Mouse (Mus musculus): ENCODE data around the gene Stag3. TPM values are rescaled to one million over a fixed set of nuclear protein-coding genes. Genes with fewer than 3 reads are reported as not detected.
A peak's percentile ranks its signal among the peaks of the same experiment; 100 is the strongest.

Stag3 gene
- polyA plus RNA-seq, 1 experiment, result 0.05 TPM

DNA sequence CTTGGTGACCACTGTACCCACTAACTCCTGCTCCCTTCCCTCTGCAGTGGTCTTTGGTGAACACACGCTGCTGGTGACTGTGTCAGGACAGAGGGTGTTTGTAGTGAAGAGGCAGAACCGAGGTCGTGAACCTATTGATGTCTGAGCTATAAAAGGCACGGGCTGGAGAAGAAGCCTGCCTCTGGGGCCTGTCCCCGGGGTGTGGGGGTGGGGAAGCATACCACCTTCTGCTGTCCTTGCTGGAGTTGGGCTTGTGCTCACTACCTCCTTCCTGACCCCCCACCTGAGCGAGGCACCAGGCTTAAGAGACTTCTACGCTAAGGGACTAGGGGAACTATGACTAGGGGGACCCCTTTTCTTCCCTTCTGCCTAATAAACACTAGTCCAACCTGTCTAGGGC is 21.0 kb upstream of the Stag3 start:
- H3K4me3 ChIP-seq (ENCODE audit: insufficient read depth, poor library complexity, severe bottlenecking), result no peak overlapping the region
- H3K27me3 ChIP-seq (ENCODE audit: control insufficient read depth, insufficient read depth, insufficient read length), result no peaks in the 10 kb centered on the region
- TF ChIP-seq USF1 (IDR thresholded peaks at IDR 0.05; ENCODE audit: low read depth), result no peak
- TF ChIP-seq CEBPB (IDR thresholded peaks at IDR 0.05; ENCODE audit: low read depth), result no peak
- no peak for TF ChIP-seq FOSL1 (IDR thresholded peaks at IDR 0.05; ENCODE audit: insufficient read depth, low read length, poor library complexity, severe bottlenecking)
- TF ChIP-seq MYOG (IDR thresholded peaks at IDR 0.05; ENCODE audit: control insufficient read depth, extremely low read depth, insufficient read length), result no peak
- no peak for TF ChIP-seq MYOD1 (IDR thresholded peaks at IDR 0.05; ENCODE audit: control insufficient read depth, insufficient read length, low read depth)
- no peak for TF ChIP-seq MAX (IDR thresholded peaks at IDR 0.05)
- TF ChIP-seq CTCF (IDR thresholded peaks at IDR 0.05; ENCODE audit: control insufficient read depth, insufficient read depth, insufficient read length), result no peak
- H3K79me3 ChIP-seq (ENCODE audit: low read depth), result no peaks in the 10 kb centered on the region
- H3K36me3 ChIP-seq (ENCODE audit: control insufficient read depth, insufficient read depth), result peaks cover 3% of the 10 kb centered on the region
- H3ac ChIP-seq (ENCODE audit: control insufficient read depth, insufficient read length, low read depth), result no peak overlapping the region
- H3K79me2 ChIP-seq (ENCODE audit: control insufficient read depth, insufficient read depth), result peaks cover 16% of the 10 kb centered on the region

DNA sequence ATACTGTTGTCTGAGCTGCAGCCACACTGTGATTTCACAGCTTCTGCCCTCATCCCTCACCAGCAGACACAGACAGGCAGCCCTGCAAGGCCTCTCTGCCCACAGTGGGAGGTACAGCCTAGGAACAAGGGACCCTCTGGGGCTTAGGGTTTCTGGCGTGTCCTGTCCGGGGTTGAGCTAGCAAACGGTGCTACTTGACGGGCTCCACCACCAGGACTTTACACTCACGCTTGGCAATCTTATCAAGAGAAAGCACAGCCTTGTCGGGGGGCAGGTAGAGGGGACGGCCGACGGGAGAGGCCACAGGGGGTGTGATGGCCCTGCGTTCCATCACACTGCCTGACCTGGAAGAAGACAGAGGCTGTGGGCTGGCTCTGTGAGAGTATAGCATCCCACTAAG is 20.0 kb upstream of the Stag3 start:
- H3K36me3 ChIP-seq (ENCODE audit: control insufficient read depth, insufficient read depth), result peaks cover 3% of the 10 kb centered on the region
- TF ChIP-seq MYOD1 (IDR thresholded peaks at IDR 0.05; ENCODE audit: control insufficient read depth, insufficient read length, low read depth), result no peak
- no peak for TF ChIP-seq CEBPB (IDR thresholded peaks at IDR 0.05; ENCODE audit: low read depth)
- no peak for TF ChIP-seq MAX (IDR thresholded peaks at IDR 0.05)
- TF ChIP-seq MYOG (IDR thresholded peaks at IDR 0.05; ENCODE audit: control insufficient read depth, extremely low read depth, insufficient read length), result no peak
- no peak for TF ChIP-seq CTCF (IDR thresholded peaks at IDR 0.05; ENCODE audit: control insufficient read depth, insufficient read depth, insufficient read length)
- TF ChIP-seq FOSL1 (IDR thresholded peaks at IDR 0.05; ENCODE audit: insufficient read depth, low read length, poor library complexity, severe bottlenecking), result no peak
- no peak for TF ChIP-seq USF1 (IDR thresholded peaks at IDR 0.05; ENCODE audit: low read depth)
- peaks cover 24% of the 10 kb centered on the region for H3K79me2 ChIP-seq (ENCODE audit: control insufficient read depth, insufficient read depth)
- no peaks in the 10 kb centered on the region for H3K27me3 ChIP-seq (ENCODE audit: control insufficient read depth, insufficient read depth, insufficient read length)
- H3ac ChIP-seq (ENCODE audit: control insufficient read depth, insufficient read length, low read depth), result no peak overlapping the region
- H3K79me3 ChIP-seq (ENCODE audit: low read depth), result no peaks in the 10 kb centered on the region
- H3K4me3 ChIP-seq (ENCODE audit: insufficient read depth, poor library complexity, severe bottlenecking), result no peak overlapping the region

DNA sequence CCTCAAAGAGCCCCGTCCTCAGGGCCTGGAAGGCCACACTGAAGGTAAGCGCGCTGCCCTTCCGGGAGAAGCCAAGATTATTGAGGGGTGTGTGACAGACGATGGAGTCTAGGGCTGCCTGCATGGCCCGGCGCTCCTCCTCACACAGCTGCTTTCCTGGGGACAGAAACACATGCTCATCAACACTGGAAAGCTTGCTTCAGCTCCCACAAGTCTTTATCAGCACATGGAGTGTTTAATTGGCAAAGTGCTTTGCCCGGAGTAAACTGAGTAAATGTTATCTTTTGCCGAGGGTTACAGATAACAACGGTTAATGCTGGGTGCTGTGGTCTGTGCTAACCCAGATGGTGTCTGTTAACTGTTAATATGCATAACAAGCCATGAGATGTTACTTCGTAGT is 19.2 kb upstream of the Stag3 start:
- Histone ChIP-seq H3K4me3 (ENCODE audit: insufficient read depth, poor library complexity, severe bottlenecking) (no peak overlapping the region), H3K27me3 (ENCODE audit: control insufficient read depth, insufficient read depth, insufficient read length) (no peaks in the 10 kb centered on the region), H3K79me2 (ENCODE audit: control insufficient read depth, insufficient read depth) (peaks cover 24% of the 10 kb centered on the region), H3K36me3 (ENCODE audit: control insufficient read depth, insufficient read depth) (peaks cover 3% of the 10 kb centered on the region), H3ac (ENCODE audit: control insufficient read depth, insufficient read length, low read depth) (no peak overlapping the region), H3K79me3 (ENCODE audit: low read depth) (no peaks in the 10 kb centered on the region)
- TF ChIP-seq MYOD1 (IDR thresholded peaks at IDR 0.05; ENCODE audit: control insufficient read depth, insufficient read length, low read depth), result no peak
- TF ChIP-seq CEBPB (IDR thresholded peaks at IDR 0.05; ENCODE audit: low read depth), result no peak
- TF ChIP-seq MYOG (IDR thresholded peaks at IDR 0.05; ENCODE audit: control insufficient read depth, extremely low read depth, insufficient read length), result no peak
- TF ChIP-seq FOSL1 (IDR thresholded peaks at IDR 0.05; ENCODE audit: insufficient read depth, low read length, poor library complexity, severe bottlenecking), result no peak
- no peak for TF ChIP-seq USF1 (IDR thresholded peaks at IDR 0.05; ENCODE audit: low read depth)

DNA sequence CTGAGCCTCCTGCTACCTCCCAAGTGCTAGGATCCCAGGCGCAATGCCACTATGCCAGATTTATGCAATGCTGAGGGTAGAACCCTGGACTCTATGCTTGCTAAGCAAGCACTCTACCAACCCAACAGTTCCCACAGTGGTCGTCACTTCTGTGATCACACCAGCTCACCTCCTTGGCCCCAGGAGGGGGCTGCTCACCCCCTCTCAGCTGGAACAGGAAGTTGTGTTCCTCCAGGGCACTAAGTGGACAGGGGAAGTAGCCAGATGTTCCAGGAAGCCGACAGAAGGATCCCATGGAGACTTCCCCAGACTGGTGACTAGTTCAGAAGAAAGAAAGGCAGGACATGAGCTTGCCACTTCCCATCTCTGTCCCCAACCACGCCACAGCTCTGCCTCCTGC is 18.0 kb upstream of the Stag3 start:
- Histone ChIP-seq H3K4me3 (ENCODE audit: insufficient read depth, poor library complexity, severe bottlenecking) (no peak overlapping the region), H3K79me3 (ENCODE audit: low read depth) (no peaks in the 10 kb centered on the region), H3K36me3 (ENCODE audit: control insufficient read depth, insufficient read depth) (peaks cover 3% of the 10 kb centered on the region), H3ac (ENCODE audit: control insufficient read depth, insufficient read length, low read depth) (no peak overlapping the region), H3K79me2 (ENCODE audit: control insufficient read depth, insufficient read depth) (peaks cover 24% of the 10 kb centered on the region), H3K27me3 (ENCODE audit: control insufficient read depth, insufficient read depth, insufficient read length) (no peaks in the 10 kb centered on the region)
- TF ChIP-seq FOSL1 (IDR thresholded peaks at IDR 0.05; ENCODE audit: insufficient read depth, low read length, poor library complexity, severe bottlenecking), result no peak
- TF ChIP-seq MYOD1 (IDR thresholded peaks at IDR 0.05; ENCODE audit: control insufficient read depth, insufficient read length, low read depth), result no peak
- TF ChIP-seq MYOG (IDR thresholded peaks at IDR 0.05; ENCODE audit: control insufficient read depth, extremely low read depth, insufficient read length), result no peak
- TF ChIP-seq MAX (IDR thresholded peaks at IDR 0.05), result no peak
- no peak for TF ChIP-seq CEBPB (IDR thresholded peaks at IDR 0.05; ENCODE audit: low read depth)
- TF ChIP-seq CTCF (IDR thresholded peaks at IDR 0.05; ENCODE audit: control insufficient read depth, insufficient read depth, insufficient read length), result no peak
- no peak for TF ChIP-seq USF1 (IDR thresholded peaks at IDR 0.05; ENCODE audit: low read depth)

DNA sequence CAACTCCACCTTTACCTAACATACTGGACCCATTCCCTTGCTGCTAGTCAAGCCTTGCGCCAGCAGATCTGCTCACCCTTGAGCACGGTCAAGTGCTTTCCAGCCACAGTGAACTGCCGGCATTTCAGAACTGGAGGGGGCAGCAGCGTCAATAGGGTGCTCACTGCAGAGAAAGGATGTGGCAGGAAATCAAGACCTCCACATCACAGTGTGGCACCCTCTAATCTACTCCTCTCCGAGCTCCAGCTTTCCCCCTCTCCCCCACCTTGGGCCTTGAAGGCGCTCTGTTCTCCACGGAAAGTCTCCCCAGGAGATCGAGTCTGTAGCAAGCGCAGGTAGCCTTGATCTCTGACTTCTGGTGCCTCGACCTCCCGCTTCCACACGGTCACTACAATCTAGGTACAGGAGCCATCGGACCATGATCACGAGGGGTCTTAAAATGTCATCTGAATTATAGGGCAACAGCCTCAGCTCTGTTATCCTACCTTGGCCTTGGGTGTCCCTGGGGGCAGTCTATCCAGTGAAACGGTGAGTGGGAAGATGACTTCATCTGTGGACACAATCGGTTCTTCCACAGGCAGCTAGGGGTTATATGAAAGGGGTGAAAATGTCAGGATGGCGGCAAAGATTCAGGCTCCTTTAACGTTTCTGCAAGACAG is 17.3 kb upstream of the Stag3 start:
- Histone ChIP-seq H3ac (ENCODE audit: control insufficient read depth, insufficient read length, low read depth) (peak overlapping the region; percentile 97), H3K79me2 (ENCODE audit: control insufficient read depth, insufficient read depth) (peaks cover 24% of the 10 kb centered on the region), H3K79me3 (ENCODE audit: low read depth) (no peaks in the 10 kb centered on the region), H3K27me3 (ENCODE audit: control insufficient read depth, insufficient read depth, insufficient read length) (no peaks in the 10 kb centered on the region), H3K4me3 (ENCODE audit: insufficient read depth, poor library complexity, severe bottlenecking) (peak overlapping the region; percentile 69), H3K36me3 (ENCODE audit: control insufficient read depth, insufficient read depth) (peaks cover 3% of the 10 kb centered on the region)
- TF ChIP-seq MYOG (IDR thresholded peaks at IDR 0.05; ENCODE audit: control insufficient read depth, extremely low read depth, insufficient read length) (no peak), CEBPB (IDR thresholded peaks at IDR 0.05; ENCODE audit: low read depth) (no peak), CTCF (IDR thresholded peaks at IDR 0.05; ENCODE audit: control insufficient read depth, insufficient read depth, insufficient read length) (no peak), MYOD1 (IDR thresholded peaks at IDR 0.05; ENCODE audit: control insufficient read depth, insufficient read length, low read depth) (no peak), USF1 (IDR thresholded peaks at IDR 0.05; ENCODE audit: low read depth) (no peak), MAX (IDR thresholded peaks at IDR 0.05) (no peak), FOSL1 (IDR thresholded peaks at IDR 0.05; ENCODE audit: insufficient read depth, low read length, poor library complexity, severe bottlenecking) (no peak)
